Mouse (Mus musculus): ENCODE results near the gene Klhl36. TPM values are rescaled to one million over a fixed set of nuclear protein-coding genes. Genes with fewer than 3 reads are reported as not detected.

Gene Klhl36
- polyA plus RNA-seq, 1 experiment, result 3.0 TPM

DNA sequence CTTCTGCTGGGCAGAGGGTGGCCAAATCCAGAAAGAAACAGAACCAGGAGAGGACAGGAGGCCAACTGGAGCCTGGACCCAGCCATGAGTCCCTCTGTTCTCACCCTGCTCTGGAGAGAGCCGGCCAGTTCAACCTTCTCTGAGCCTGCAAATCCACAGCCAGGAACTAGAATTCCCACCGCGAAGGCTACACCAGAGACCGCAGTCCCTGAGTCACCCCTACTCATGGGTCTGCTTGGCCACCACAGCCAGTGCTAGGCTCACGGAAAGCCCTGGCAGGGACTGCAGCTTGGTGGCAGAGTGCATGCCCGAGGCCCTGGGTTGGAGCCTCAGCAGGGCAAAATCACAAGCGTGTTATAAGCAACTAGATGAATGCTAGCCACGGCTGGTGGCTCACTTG, 42.1 kb upstream of the Klhl36 start:
- H3K9me3 ChIP-seq (replicated peaks; ENCODE audit: control insufficient read depth, insufficient read depth, low read length, poor library complexity, severe bottlenecking), result no peaks in the 10 kb centered on the region
- no peak overlapping the region for H3K9ac ChIP-seq (ENCODE audit: low read depth, poor library complexity, severe bottlenecking)
- no peak overlapping the region for H3K4me3 ChIP-seq (ENCODE audit: low read depth, low read length)
- H3K27me3 ChIP-seq (ENCODE audit: control insufficient read depth, insufficient read depth, low read length, poor library complexity, severe bottlenecking), result no peaks in the 10 kb centered on the region
- H3K36me3 ChIP-seq (ENCODE audit: control insufficient read depth, insufficient read depth, low read length, poor library complexity, severe bottlenecking), result no peaks in the 10 kb centered on the region
- no peak overlapping the region for H3K27ac ChIP-seq (ENCODE audit: insufficient read depth, low read length)
- TF ChIP-seq EP300 (IDR thresholded peaks at IDR 0.05; ENCODE audit: insufficient read depth, low read depth, low read length) (no peak), POLR2A (IDR thresholded peaks at IDR 0.05; ENCODE audit: insufficient read depth, low read length) (no peak), CTCF (IDR thresholded peaks at IDR 0.05; ENCODE audit: low read depth, low read length) (no peak)
- no peaks in the 10 kb centered on the region for H3K4me1 ChIP-seq (ENCODE audit: control insufficient read depth, insufficient read depth, low read length)

DNA sequence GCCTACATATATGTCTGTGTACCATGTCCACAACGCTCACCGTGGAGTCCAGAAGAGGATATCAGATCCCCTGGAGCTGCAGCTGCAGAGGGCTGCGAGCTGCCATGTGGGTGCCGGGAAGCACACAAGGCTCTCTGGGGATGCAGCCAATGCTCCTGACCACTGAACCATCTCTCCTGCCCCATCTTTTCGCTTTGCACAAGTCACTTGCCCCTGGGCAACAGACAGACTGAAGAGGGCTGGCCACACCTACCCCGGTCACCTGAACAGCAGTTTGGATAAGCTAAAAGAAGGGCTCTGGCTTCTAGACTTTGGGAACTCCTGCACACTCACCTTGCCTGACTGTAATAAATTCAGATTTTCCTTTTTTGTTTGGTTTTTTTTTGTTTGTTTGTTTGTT, 40.4 kb upstream of the Klhl36 start:
- no peaks in the 10 kb centered on the region for H3K9me3 ChIP-seq (replicated peaks; ENCODE audit: control insufficient read depth, insufficient read depth, low read length, poor library complexity, severe bottlenecking)
- H3K4me1 ChIP-seq (ENCODE audit: control insufficient read depth, insufficient read depth, low read length), result no peaks in the 10 kb centered on the region
- H3K27me3 ChIP-seq (ENCODE audit: control insufficient read depth, insufficient read depth, low read length, poor library complexity, severe bottlenecking), result no peaks in the 10 kb centered on the region
- H3K4me3 ChIP-seq (ENCODE audit: low read depth, low read length), result no peak overlapping the region
- no peak for TF ChIP-seq CTCF (IDR thresholded peaks at IDR 0.05; ENCODE audit: low read depth, low read length)
- no peaks in the 10 kb centered on the region for H3K36me3 ChIP-seq (ENCODE audit: control insufficient read depth, insufficient read depth, low read length, poor library complexity, severe bottlenecking)
- no peak overlapping the region for H3K9ac ChIP-seq (ENCODE audit: low read depth, poor library complexity, severe bottlenecking)
- no peak overlapping the region for H3K27ac ChIP-seq (ENCODE audit: insufficient read depth, low read length)

DNA sequence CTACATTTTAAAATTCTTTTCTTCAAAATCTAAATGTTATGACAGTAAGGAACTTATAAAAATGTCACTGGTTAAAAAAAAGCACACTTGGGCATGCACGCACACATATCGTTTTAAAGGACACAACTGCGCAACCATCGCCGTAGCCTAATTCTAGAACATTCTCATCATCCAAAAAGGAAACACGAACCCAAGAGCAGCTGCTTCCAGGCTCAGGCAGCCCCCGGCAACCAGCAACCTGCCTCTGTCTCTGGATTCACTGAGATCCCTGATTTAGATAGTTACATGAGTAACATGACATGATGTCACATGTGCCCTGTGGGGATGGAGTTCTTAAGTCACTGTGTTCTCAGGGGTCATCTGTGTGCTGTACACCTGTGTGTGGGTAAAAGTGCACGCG, 38.8 kb upstream of the Klhl36 start:
- Histone ChIP-seq H3K27me3 (ENCODE audit: control insufficient read depth, insufficient read depth, low read length, poor library complexity, severe bottlenecking) (no peaks in the 10 kb centered on the region), H3K36me3 (ENCODE audit: control insufficient read depth, insufficient read depth, low read length, poor library complexity, severe bottlenecking) (no peaks in the 10 kb centered on the region)

DNA sequence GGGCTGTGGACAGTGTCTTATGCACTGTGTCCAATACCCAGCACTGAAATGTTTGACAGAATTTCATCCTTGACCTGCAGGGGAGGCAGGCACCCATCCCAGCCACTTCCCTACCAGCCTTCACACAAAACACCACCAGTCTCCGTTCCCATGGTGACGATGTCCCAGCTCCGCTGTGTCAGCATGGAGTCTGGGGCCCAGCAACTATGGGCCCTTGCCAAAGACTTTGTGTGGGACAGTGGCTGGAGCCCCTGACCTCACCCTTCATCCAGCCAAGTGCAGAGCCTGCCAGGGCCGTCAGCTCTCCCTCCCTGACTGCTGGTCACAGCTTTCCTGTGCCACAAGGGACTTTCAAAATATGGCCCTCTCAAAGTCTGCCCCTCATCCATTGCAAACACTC, 38.0 kb upstream of the Klhl36 start:
- Histone ChIP-seq H3K9me3 (replicated peaks; ENCODE audit: control insufficient read depth, insufficient read depth, low read length, poor library complexity, severe bottlenecking) (no peaks in the 10 kb centered on the region), H3K36me3 (ENCODE audit: control insufficient read depth, insufficient read depth, low read length, poor library complexity, severe bottlenecking) (no peaks in the 10 kb centered on the region), H3K4me3 (ENCODE audit: low read depth, low read length) (no peak overlapping the region), H3K27ac (ENCODE audit: insufficient read depth, low read length) (no peak overlapping the region), H3K9ac (ENCODE audit: low read depth, poor library complexity, severe bottlenecking) (no peak overlapping the region), H3K27me3 (ENCODE audit: control insufficient read depth, insufficient read depth, low read length, poor library complexity, severe bottlenecking) (no peaks in the 10 kb centered on the region), H3K4me1 (ENCODE audit: control insufficient read depth, insufficient read depth, low read length) (peaks cover 7% of the 10 kb centered on the region)
- no peak for TF ChIP-seq CTCF (IDR thresholded peaks at IDR 0.05; ENCODE audit: low read depth, low read length)
- no peak for TF ChIP-seq POLR2A (IDR thresholded peaks at IDR 0.05; ENCODE audit: insufficient read depth, low read length)
- TF ChIP-seq EP300 (IDR thresholded peaks at IDR 0.05; ENCODE audit: insufficient read depth, low read depth, low read length), result no peak

More for the DNA sequence above, 38.8 kb upstream of the Klhl36 start:
- Histone ChIP-seq H3K4me1 (ENCODE audit: control insufficient read depth, insufficient read depth, low read length) (peaks cover 3% of the 10 kb centered on the region), H3K27ac (ENCODE audit: insufficient read depth, low read length) (no peak overlapping the region), H3K4me3 (ENCODE audit: low read depth, low read length) (no peak overlapping the region), H3K9me3 (replicated peaks; ENCODE audit: control insufficient read depth, insufficient read depth, low read length, poor library complexity, severe bottlenecking) (no peaks in the 10 kb centered on the region), H3K9ac (ENCODE audit: low read depth, poor library complexity, severe bottlenecking) (no peak overlapping the region)
- TF ChIP-seq POLR2A (IDR thresholded peaks at IDR 0.05; ENCODE audit: insufficient read depth, low read length) (no peak), CTCF (IDR thresholded peaks at IDR 0.05; ENCODE audit: low read depth, low read length) (no peak), EP300 (IDR thresholded peaks at IDR 0.05; ENCODE audit: insufficient read depth, low read depth, low read length) (no peak)

DNA sequence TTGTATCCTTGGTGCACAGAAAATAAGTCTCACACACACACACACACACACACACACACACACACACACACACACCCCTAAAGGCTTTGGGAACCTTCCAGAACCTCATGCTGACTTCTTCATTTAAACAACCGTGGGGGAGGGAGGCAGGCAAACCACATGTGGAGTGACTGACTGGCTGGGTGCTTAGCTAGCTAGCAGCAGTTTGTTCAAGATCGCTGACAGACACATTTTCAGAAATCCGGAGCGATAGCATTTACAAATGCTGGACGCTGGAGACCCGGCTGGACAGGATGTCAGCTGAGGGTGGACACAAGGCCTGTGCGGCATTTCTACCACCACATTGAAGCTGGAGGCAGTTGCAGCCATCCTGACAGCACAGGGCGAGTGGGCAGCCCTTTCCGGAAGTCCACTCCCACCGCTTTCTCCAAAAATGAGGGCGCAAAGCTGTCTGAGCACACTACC, 37.2 kb upstream of the Klhl36 start:
- no peak overlapping the region for H3K9ac ChIP-seq (ENCODE audit: low read depth, poor library complexity, severe bottlenecking)
- no peaks in the 10 kb centered on the region for H3K9me3 ChIP-seq (replicated peaks; ENCODE audit: control insufficient read depth, insufficient read depth, low read length, poor library complexity, severe bottlenecking)
- no peak overlapping the region for H3K27ac ChIP-seq (ENCODE audit: insufficient read depth, low read length)
- H3K27me3 ChIP-seq (ENCODE audit: control insufficient read depth, insufficient read depth, low read length, poor library complexity, severe bottlenecking), result no peaks in the 10 kb centered on the region
- H3K36me3 ChIP-seq (ENCODE audit: control insufficient read depth, insufficient read depth, low read length, poor library complexity, severe bottlenecking), result no peaks in the 10 kb centered on the region
- TF ChIP-seq CTCF (IDR thresholded peaks at IDR 0.05; ENCODE audit: low read depth, low read length) (no peak), POLR2A (IDR thresholded peaks at IDR 0.05; ENCODE audit: insufficient read depth, low read length) (no peak), EP300 (IDR thresholded peaks at IDR 0.05; ENCODE audit: insufficient read depth, low read depth, low read length) (no peak)
- H3K4me1 ChIP-seq (ENCODE audit: control insufficient read depth, insufficient read depth, low read length), result peaks cover 7% of the 10 kb centered on the region
- H3K4me3 ChIP-seq (ENCODE audit: low read depth, low read length), result no peak overlapping the region

DNA sequence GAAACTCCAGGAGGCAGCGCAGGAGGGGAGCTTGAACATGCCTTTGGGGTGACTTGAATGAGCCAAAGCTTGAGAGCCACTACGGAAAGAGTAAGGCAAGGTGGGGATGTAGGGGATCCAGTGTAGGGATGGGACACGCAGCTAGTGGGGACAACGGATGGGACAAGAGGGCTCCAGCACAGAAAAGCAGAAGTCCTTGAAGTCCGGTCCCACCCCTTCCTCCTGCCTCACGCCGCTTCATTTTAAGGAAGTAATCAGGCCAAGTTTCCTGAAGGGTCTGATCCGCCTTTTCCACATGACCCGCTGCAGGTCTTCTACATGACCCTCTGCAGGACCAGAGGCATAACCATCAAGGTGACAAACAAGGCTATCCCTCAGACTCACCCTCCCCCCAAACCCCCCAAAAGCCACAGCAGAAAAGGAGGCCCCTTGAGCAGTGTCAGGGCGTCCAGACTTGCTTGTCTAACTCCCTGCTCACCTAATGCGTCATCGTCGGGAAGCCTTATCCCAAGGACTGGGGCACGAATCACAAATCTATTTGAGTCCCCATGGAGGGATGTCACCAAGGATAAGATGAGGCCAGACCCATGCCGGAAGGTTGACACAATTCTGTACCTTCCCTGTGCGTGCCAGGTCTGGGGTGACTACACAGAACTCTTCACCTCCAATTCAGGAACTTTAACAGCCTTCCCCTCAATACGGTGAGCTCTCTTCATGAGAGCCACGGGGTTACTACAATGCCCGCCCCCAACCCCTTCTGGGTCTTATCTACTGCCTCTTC, 35.9 kb upstream of the Klhl36 start:
- Histone ChIP-seq H3K4me1 (ENCODE audit: control insufficient read depth, insufficient read depth, low read length) (peaks cover 10% of the 10 kb centered on the region), H3K27me3 (ENCODE audit: control insufficient read depth, insufficient read depth, low read length, poor library complexity, severe bottlenecking) (no peaks in the 10 kb centered on the region), H3K9me3 (replicated peaks; ENCODE audit: control insufficient read depth, insufficient read depth, low read length, poor library complexity, severe bottlenecking) (no peaks in the 10 kb centered on the region), H3K36me3 (ENCODE audit: control insufficient read depth, insufficient read depth, low read length, poor library complexity, severe bottlenecking) (no peaks in the 10 kb centered on the region), H3K9ac (ENCODE audit: low read depth, poor library complexity, severe bottlenecking) (no peak overlapping the region), H3K4me3 (ENCODE audit: low read depth, low read length) (no peak overlapping the region), H3K27ac (ENCODE audit: insufficient read depth, low read length) (no peak overlapping the region)
- no peak for TF ChIP-seq POLR2A (IDR thresholded peaks at IDR 0.05; ENCODE audit: insufficient read depth, low read length)
- TF ChIP-seq CTCF (IDR thresholded peaks at IDR 0.05; ENCODE audit: low read depth, low read length), result no peak
- no peak for TF ChIP-seq EP300 (IDR thresholded peaks at IDR 0.05; ENCODE audit: insufficient read depth, low read depth, low read length)
